Mouse (Mus musculus) embryonic facial prominence, embryonic 10.5 days (tissue): Measurements from ENCODE around the gene Fmnl1. TPM values are rescaled to one million over a fixed set of nuclear protein-coding genes. Genes with fewer than 3 reads are reported as not detected.
A peak's percentile ranks its signal among the peaks of the same experiment; 100 is the strongest.

Source experiments
- DNase-seq: peaks from one replicate; pipeline ENCODE4 v3.0.0-alpha.2; 2017; ENCODE audit warnings: low spot score
- H3K27ac ChIP-seq: fragments of 300-500 bp; sonication (generic); replicated peaks from 2 replicates; pipeline ENCODE4 v1.5.1; 2016; ENCODE audit warnings: mild to moderate bottlenecking
- H3K27me3 ChIP-seq: fragments of 300-500 bp; sonication (generic); replicated peaks from 2 replicates; pipeline ENCODE4 v1.6.1; 2016; ENCODE audit warnings: low read depth, mild to moderate bottlenecking; ENCODE audit not compliant: poor library complexity, severe bottlenecking
- H3K36me3 ChIP-seq: fragments of 300-500 bp; sonication (generic); replicated peaks from 2 replicates; pipeline ENCODE4 v1.6.1; 2016; ENCODE audit warnings: mild to moderate bottlenecking, moderate library complexity
- H3K4me1 ChIP-seq: fragments of 300-500 bp; sonication (generic); 2 replicates; pipeline ENCODE4 v1.6.1; 2016
- H3K4me3 ChIP-seq: fragments of 300-500 bp; sonication (generic); 2 replicates; pipeline ENCODE4 v1.5.1; 2016; ENCODE audit warnings: mild to moderate bottlenecking, moderate library complexity
- H3K9me3 ChIP-seq: fragments of 300-500 bp; sonication (generic); 2 replicates; pipeline ENCODE4 v1.6.1; 2016; ENCODE audit warnings: mild to moderate bottlenecking
- WGBS: fragments of 180-500 bp; shearing (Covaris S2); methylation state at CpG from one replicate; pipeline ENCODE4 v1.1.7; 2016; 5-methylcytosine and 5-hydroxymethylcytosine counted together
- polyA plus RNA-seq: library from polyadenylated mRNA; unstranded; fragments of >200 nt; fragmentation: Nextera tagmentation; extraction: Ambion mirVana; gene quantifications from 2 replicates; pipeline ENCODE4 v1.2.1, GENCODE M21; 2016

Fmnl1 gene
- polyA plus RNA-seq, 1 experiment from 2014 or later: 0.67 TPM

DNA sequence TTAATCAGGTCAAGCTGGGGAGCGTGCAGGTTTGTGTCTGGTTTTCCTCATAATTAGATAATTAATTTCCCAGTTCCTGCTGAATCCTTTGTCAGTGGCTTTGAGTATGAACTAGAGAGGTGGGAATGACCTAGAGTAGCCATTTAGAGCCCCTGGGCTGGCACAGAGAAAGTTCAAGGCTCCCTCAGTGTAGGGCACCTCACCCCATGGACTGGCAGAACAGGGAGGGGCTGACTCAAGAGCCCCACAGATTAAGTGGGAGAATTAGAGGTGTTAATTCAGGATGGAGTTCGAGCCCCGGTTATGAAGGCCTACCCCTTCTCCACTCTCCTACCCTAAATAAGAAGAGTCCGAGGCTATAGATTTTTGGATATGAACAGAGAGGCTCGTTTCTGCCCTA is 1.2 kb upstream of the Fmnl1 start:
- no peak overlapping the region for H3K27ac ChIP-seq
- H3K36me3 ChIP-seq: no peaks in the 10 kb centered on the region
- no peak overlapping the region for H3K4me3 ChIP-seq
- no peaks in the 10 kb centered on the region for H3K9me3 ChIP-seq
- peaks cover 71% of the 10 kb centered on the region for H3K27me3 ChIP-seq
- WGBS: 79% methylated on average over 5 of the region's 5 CpGs
- no peak for DNase-seq
- H3K4me1 ChIP-seq: peaks cover 15% of the 10 kb centered on the region

DNA sequence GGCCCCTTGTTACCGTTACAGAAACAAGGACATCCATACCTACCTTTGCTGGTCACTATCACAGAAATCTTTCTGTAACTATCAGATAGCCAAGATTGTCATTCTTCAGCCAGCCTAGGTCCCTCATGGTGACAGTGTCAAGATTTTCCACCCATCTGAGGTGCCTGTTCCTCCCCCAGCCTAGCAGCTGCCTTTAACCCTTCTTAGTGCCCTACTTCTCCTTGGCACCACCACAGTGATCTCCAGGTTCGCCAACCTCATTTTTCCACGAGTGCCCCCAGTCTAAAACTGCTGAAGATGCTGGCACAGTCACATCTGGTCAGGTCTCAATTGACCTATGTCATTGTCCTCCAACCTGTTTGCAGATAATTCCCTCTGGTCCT is 805 bp upstream of the Fmnl1 start:
- Histone ChIP-seq H3K4me1 (peaks cover 19% of the 10 kb centered on the region), H3K36me3 (no peaks in the 10 kb centered on the region), H3K4me3 (peak overlapping the region; percentile 73), H3K27ac (no peak overlapping the region), H3K9me3 (no peaks in the 10 kb centered on the region), H3K27me3 (peaks cover 75% of the 10 kb centered on the region)
- DNase-seq: no peak
- 60% methylated on average over 3 of the region's 3 CpGs for WGBS

DNA sequence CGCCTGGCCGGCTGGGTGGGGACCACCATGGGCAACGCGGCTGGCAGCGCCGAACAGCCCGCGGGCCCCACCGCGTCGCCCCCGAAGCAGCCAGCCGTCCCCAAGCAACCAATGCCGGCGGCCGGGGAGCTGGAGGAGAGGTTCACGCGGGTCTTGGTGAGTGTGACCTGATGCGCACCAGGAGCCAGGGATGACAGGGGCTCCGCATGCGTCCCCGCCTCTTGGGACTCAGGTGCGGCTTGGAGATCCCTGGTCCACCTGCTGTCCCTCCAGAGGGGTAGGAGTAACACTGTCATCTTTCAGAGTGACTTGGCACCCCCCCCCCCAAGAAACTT is 346 bp downstream of the Fmnl1 start:
- Histone ChIP-seq H3K4me1 (peaks cover 26% of the 10 kb centered on the region), H3K4me3 (peak overlapping the region; percentile 73), H3K36me3 (no peaks in the 10 kb centered on the region), H3K9me3 (no peaks in the 10 kb centered on the region), H3K27me3 (peaks cover 76% of the 10 kb centered on the region), H3K27ac (peak overlapping the region; percentile 51; the same call in 1 of the 2 replicates)
- DNase-seq: no peak
- WGBS: 2% methylated on average over 23 of the region's 23 CpGs

DNA sequence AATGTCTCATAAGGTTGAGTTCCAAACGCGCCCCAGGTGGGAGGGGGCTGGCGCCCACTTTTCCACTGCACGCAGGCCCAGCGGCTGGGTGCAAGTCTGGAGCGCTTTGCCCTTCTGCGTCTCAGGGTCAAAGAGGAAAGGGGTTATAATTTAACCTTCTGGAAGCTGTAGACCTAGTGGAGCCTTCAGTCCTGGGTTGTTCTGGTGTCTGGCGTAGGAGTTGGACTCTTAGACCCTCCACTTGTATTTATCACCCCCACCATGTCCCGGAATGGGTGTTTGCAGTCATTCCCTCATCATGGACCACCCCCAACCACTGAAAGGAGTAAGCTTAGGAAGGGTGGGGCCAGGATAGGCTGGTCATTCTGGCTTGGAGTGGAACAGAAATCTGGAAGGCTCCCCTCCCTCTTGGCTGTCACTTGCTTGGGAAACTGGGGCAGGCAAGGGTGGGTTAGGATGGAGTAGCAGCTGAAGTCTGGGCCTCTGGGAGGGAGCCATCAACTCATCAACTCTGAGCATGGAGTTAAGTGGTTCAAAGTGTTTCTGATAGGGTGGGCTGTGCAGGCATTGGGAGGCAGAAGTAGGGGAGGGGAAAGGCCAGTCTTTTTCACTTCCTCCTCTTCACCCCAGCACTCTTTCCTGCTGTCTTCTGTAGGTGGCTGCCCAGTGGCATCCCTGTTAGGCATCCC is 940 bp downstream of the Fmnl1 start:
- Histone ChIP-seq H3K36me3 (no peaks in the 10 kb centered on the region), H3K4me1 (peaks cover 26% of the 10 kb centered on the region), H3K4me3 (peak overlapping the region; percentile 73), H3K27ac (no peak overlapping the region), H3K9me3 (no peaks in the 10 kb centered on the region), H3K27me3 (peaks cover 76% of the 10 kb centered on the region)
- WGBS: 56% methylated on average over 9 of the region's 9 CpGs
- no peak for DNase-seq

DNA sequence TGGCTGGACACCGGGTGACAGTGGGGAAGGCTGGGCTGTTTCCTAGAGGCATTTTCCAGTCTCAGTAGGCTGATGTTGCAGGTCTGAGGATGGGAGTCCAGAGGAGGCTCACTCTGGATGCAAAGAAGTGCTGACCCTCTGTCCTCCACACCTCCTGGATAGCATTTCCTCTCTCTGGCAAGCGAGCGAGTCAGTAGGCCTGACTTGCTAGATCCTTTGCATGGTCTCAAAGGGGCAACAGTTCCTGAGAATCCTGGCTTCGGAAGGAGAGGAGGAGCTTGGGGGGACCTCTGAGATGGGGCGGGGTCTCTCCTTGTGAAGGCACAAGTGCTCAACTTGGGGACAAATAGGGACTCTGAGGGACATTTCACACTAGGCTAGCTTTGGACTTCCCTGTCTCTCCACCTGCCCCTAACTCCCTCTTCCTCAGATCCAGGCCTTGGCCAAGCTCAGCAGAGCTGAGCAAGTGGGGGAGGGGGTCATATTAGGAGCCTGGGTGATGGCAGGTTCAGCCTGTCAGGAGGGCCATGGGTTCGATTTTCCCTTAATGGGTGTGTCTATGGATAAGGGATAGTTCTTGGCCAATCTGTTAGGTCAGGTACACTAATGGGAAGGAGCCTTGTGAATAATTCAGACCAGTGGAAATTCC is 1.6 kb downstream of the Fmnl1 start:
- Histone ChIP-seq H3K27ac (no peak overlapping the region), H3K9me3 (no peaks in the 10 kb centered on the region), H3K4me1 (peaks cover 26% of the 10 kb centered on the region), H3K36me3 (no peaks in the 10 kb centered on the region), H3K27me3 (peaks cover 75% of the 10 kb centered on the region), H3K4me3 (no peak overlapping the region)
- no peak for DNase-seq
- WGBS: 66% methylated on average over 6 of the region's 6 CpGs

DNA sequence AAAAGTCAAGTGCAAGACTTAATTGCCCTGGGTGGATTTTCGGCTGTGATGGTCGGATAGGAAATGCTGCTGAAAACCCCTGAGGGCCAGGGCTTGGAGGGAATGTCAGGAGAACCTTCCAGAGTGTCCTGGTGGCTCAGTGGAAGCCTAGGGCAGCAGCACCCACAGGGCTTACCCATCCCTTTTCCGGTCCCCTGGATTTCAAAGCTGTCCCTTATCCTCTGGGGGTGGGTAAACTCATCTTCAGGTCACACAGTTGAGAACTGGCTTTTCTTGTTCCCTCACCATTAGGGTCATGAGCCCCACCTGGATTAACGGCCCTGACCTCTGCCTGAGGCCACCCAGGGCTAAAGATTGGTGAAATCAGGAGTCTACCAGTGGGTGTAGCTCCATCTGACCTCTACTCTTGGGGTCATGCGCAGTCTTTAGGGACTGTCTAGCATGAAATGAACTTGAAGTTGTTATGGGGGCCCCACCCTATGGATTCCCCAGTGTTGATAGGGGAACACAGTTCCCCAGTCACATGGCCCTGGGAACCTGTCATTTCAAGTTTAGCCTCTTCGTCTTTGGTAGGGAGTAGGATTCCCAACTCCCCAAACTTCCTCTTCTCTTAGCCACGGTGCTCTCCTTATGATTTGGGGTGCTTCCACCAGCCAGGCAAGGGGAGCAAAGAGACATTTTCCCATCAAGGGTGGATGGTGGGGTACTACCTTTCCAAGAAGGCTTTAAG is 2.3 kb downstream of the Fmnl1 start:
- Histone ChIP-seq H3K27me3 (peaks cover 70% of the 10 kb centered on the region), H3K27ac (no peak overlapping the region), H3K9me3 (no peaks in the 10 kb centered on the region), H3K4me3 (no peak overlapping the region), H3K4me1 (peaks cover 26% of the 10 kb centered on the region), H3K36me3 (no peaks in the 10 kb centered on the region)
- no peak for DNase-seq
- 83% methylated on average over 7 of the region's 7 CpGs for WGBS

DNA sequence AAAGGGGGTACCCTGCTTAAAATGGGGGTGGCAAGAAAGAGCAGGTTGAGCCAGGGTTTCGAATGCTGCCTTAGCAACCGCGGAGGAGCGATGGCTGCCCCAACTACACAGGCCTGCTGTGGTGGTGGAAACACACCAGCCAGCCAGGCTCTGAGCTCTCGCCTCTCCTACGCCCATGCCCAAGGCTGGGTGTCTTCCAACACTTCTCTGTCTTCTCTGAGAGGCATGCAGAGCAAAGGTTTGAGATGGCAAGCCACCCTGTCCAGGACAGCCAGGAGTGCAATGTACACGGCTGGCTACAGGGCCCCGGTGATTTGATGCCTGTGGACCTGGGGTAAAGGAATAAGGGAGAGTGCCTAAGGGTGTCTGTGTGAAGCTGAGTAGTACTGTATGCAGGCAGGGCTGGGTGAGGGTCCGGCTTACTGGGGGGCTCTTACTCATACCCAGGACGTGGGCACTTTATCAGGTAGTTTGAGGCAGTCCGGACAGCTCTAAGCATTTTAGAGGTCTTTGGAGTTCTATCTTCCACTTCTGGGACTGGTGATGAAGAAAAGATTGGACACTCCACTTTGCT is 3.0 kb downstream of the Fmnl1 start:
- Histone ChIP-seq H3K4me1 (peaks cover 26% of the 10 kb centered on the region), H3K9me3 (no peaks in the 10 kb centered on the region), H3K4me3 (no peak overlapping the region), H3K27me3 (peaks cover 63% of the 10 kb centered on the region), H3K36me3 (no peaks in the 10 kb centered on the region), H3K27ac (no peak overlapping the region)
- WGBS: 91% methylated on average over 11 of the region's 11 CpGs
- DNase-seq: no peak

DNA sequence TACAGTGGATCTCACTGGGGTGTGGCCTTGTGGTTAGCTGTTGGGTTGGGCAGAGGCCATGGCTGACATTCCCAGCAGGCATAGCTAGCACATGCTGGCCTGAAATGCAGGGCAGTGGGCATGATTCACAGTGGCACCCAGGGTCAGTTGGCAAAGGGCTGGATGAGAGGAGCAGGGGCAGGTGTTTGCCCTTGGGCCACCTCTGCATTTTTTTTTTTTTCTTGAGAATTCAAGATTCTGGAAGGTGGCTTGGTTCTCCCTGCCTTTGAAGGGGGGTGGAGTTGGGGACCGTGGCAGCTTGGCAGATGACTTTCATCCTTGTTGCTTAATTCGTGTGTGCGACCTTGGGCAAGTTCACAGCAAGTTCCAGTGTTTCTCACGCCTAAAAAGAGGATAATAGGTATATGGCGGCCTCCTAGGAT is 3.5 kb downstream of the Fmnl1 start:
- Histone ChIP-seq H3K4me1 (peaks cover 26% of the 10 kb centered on the region), H3K4me3 (no peak overlapping the region), H3K36me3 (no peaks in the 10 kb centered on the region), H3K27ac (no peak overlapping the region), H3K27me3 (peaks cover 58% of the 10 kb centered on the region), H3K9me3 (no peaks in the 10 kb centered on the region)
- 76% methylated on average over 5 of the region's 5 CpGs for WGBS
- DNase-seq: no peak

DNA sequence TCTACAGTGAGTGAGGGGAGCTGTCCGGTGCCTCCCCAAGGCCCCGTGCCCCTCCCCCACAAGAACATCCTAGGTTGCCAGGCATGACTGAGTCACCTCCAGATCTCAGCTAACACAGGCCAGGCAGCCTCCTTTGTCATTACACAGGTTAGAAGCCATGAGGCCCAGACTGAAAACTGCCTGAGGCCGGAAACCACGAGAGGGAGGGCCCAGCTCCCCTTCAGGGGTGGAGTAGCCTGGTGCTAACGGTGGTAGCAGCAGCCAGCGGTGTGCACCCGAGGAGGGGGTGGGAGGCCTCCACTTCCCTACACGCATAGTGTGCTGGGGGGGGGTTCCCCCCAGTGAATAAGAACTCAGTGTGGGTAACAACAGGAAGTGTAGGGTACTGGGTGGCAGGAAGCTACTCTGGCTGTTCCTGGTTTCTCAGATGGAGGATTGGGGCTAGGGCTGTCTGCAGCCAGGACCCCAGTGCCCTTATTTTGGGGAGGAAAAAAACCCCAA is 4.0 kb downstream of the Fmnl1 start:
- WGBS: 49% methylated on average over 8 of the region's 8 CpGs
- no peak overlapping the region for H3K27ac ChIP-seq

DNA sequence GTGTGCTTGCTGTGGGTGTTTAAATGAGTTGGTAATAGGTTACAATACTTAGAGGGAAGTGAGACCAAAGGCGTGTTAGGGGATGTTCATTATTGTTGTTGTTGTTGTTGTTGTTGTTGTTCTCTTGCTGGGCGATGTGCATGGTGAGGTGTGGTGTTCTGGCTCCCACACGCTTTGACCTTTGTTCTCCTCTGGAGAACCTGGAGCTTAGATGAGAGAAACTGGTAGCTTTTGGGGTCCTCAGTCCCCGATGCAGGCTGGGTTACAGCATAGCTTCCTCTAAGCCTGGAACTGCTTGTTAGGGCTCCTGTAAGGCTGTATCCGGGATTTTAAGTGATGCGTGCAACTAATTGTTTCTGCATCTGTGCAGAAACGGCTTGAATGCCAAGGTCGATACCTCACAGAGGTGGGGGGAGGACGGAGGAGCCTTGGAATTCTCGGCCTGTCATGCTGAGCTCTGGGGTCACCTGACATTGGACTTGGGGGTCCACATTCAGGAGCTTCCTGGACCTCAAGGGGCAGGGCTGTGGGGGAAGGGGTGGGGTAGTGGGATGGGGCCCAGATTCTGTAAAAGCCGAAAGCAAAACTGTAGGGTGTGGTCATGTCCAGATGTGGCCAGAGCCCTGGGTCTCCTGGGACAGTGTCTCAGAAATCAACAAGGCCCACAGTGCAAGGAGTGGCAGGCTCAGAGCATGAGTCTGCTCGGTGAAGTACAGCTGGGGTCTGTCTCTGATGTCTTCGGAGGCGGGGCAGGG is 5.0 kb downstream of the Fmnl1 start:
- Histone ChIP-seq H3K4me3 (no peak overlapping the region), H3K4me1 (peaks cover 19% of the 10 kb centered on the region), H3K27ac (no peak overlapping the region), H3K27me3 (peaks cover 52% of the 10 kb centered on the region), H3K9me3 (no peaks in the 10 kb centered on the region), H3K36me3 (no peaks in the 10 kb centered on the region)
- WGBS: 80% methylated on average over 14 of the region's 14 CpGs
- no peak for DNase-seq

More for the DNA sequence above, 4.0 kb downstream of the Fmnl1 start:
- DNase-seq: no peak
- no peaks in the 10 kb centered on the region for H3K9me3 ChIP-seq
- H3K4me1 ChIP-seq: peaks cover 26% of the 10 kb centered on the region
- no peak overlapping the region for H3K4me3 ChIP-seq
- H3K27me3 ChIP-seq: peaks cover 55% of the 10 kb centered on the region
- H3K36me3 ChIP-seq: no peaks in the 10 kb centered on the region

DNA sequence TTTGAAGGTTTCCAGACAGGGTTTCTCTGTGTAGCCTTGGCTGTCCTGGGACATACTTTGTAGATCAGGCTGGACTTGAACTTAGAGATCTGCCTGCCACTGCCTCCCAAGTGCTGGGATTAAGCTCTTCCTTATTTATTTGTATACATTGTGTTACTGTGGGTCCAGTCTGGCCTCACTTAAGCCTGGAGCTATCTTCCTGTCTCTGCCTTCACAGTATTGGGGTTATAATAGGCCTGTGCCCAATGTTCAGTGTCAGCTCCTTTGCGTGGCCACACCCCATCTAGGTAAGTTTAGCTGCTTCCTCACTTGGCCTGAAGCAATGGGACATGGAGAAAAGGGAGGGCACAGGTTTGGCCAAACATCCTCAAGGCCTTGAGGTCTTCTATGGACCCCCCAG is 5.6 kb downstream of the Fmnl1 start:
- 88% methylated on average over 1 of the region's 1 CpGs for WGBS
- no peaks in the 10 kb centered on the region for H3K36me3 ChIP-seq
- no peaks in the 10 kb centered on the region for H3K9me3 ChIP-seq
- no peak overlapping the region for H3K4me3 ChIP-seq
- H3K27ac ChIP-seq: no peak overlapping the region
- peaks cover 12% of the 10 kb centered on the region for H3K4me1 ChIP-seq
- no peak for DNase-seq
- peaks cover 46% of the 10 kb centered on the region for H3K27me3 ChIP-seq

DNA sequence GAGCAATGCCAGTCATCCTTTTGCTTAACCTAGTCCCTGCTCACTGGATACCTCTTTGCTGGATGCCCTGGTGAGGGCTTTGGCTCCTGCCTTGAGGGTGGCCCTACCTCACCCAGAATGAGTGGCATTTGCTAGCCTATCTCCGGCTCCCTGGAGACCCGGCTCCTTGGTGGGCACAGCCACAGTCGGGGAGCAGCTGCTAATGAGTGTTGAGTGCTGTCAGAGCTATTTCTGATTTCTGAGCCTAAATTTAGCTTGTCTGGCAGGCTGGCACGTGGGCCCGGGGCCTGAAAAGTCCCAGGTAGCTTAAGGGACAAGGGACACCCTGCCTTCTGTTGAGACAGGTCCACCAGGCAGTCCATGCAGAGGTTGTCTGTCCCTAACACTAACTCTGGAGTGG is 6.3 kb downstream of the Fmnl1 start:
- 82% methylated on average over 5 of the region's 5 CpGs for WGBS
- DNase-seq: no peak
- H3K36me3 ChIP-seq: no peaks in the 10 kb centered on the region
- peaks cover 11% of the 10 kb centered on the region for H3K4me1 ChIP-seq
- H3K4me3 ChIP-seq: no peak overlapping the region
- peaks cover 46% of the 10 kb centered on the region for H3K27me3 ChIP-seq
- H3K9me3 ChIP-seq: no peaks in the 10 kb centered on the region
- no peak overlapping the region for H3K27ac ChIP-seq
